Mouse (Mus musculus): Measurements from ENCODE around the gene Gnrhr. TPM values are rescaled to one million over a fixed set of nuclear protein-coding genes. Genes with fewer than 3 reads are reported as not detected.

Gene Gnrhr
- not detected for polyA plus RNA-seq (2014; fragmentation: Illumina TruSeq; extraction: RNeasy Lipid Tissue Mini Kit (QIAGEN cat#74804); ENCODE audit: low read depth, low replicate concordance)

GRCm38 (mm10) chr5:86197801-86198200 is at the start of gene Gnrhr:
TSS of gene Gnrhr (minus strand) at chr5:86197901.

GRCm38 (mm10) chr5:86172449-86173161 is 25.1 kb downstream of the Gnrhr start, which contains the start of gene Uba6:
TSS of gene Uba6 (minus strand) at chr5:86172803.

Other genes starting within 250 kb of the Gnrhr start
- 11.7 TPM for gene Cenpc1, start 132.3 kb downstream of the Gnrhr start, polyA plus RNA-seq (2014; fragmentation: Illumina TruSeq; extraction: RNeasy Lipid Tissue Mini Kit (QIAGEN cat#74804); ENCODE audit: low read depth, low replicate concordance)
- 38.5 TPM for gene Stap1, start 126.2 kb downstream of the Gnrhr start, polyA plus RNA-seq (2014; fragmentation: Illumina TruSeq; extraction: RNeasy Lipid Tissue Mini Kit (QIAGEN cat#74804); ENCODE audit: low read depth, low replicate concordance)
- gene Uba6, start 25.1 kb downstream of the Gnrhr start, polyA plus RNA-seq (2014; fragmentation: Illumina TruSeq; extraction: RNeasy Lipid Tissue Mini Kit (QIAGEN cat#74804); ENCODE audit: low read depth, low replicate concordance) = 6.1 TPM
- not detected for gene Tmprss11c, start 91.4 kb upstream of the Gnrhr start, polyA plus RNA-seq (2014; fragmentation: Illumina TruSeq; extraction: RNeasy Lipid Tissue Mini Kit (QIAGEN cat#74804); ENCODE audit: low read depth, low replicate concordance)
- not detected for gene Tmprss11d, start 175.5 kb upstream of the Gnrhr start, polyA plus RNA-seq (2014; fragmentation: Illumina TruSeq; extraction: RNeasy Lipid Tissue Mini Kit (QIAGEN cat#74804); ENCODE audit: low read depth, low replicate concordance)